Mouse (Mus musculus) heart, embryonic 10.5 days (tissue): ENCODE data around the gene P2rx3. TPM values are rescaled to one million over a fixed set of nuclear protein-coding genes. Genes with fewer than 3 reads are reported as not detected.
A peak's percentile ranks its signal among the peaks of the same experiment; 100 is the strongest.

Experiments
- DNase-seq: peaks from one replicate; pipeline ENCODE4 v3.0.0-alpha.2; 2017; ENCODE audit warnings: low spot score
- H3K27ac ChIP-seq: fragments of 300-500 bp; sonication (generic); 2 replicates; pipeline ENCODE4 v1.5.1; 2016; ENCODE audit warnings: mild to moderate bottlenecking
- H3K27me3 ChIP-seq: fragments of 300-500 bp; sonication (generic); 2 replicates; pipeline ENCODE4 v1.6.1; 2016; ENCODE audit warnings: mild to moderate bottlenecking; ENCODE audit not compliant: poor library complexity, insufficient read depth, severe bottlenecking
- H3K36me3 ChIP-seq: fragments of 300-500 bp; sonication (generic); 2 replicates; pipeline ENCODE4 v1.6.1; 2016; ENCODE audit warnings: mild to moderate bottlenecking, moderate library complexity
- H3K4me1 ChIP-seq: fragments of 300-500 bp; sonication (generic); 2 replicates; pipeline ENCODE4 v1.6.1; 2016; ENCODE audit warnings: mild to moderate bottlenecking
- H3K4me3 ChIP-seq: fragments of 300-500 bp; sonication (generic); 2 replicates; pipeline ENCODE4 v1.5.1; 2016; ENCODE audit warnings: mild to moderate bottlenecking, moderate library complexity
- H3K9me3 ChIP-seq: fragments of 300-500 bp; sonication (generic); 2 replicates; pipeline ENCODE4 v1.6.1; 2016; ENCODE audit warnings: mild to moderate bottlenecking, moderate library complexity
- WGBS: fragments of 180-500 bp; shearing (Covaris S2); methylation state at CpG from one replicate; pipeline ENCODE4 v1.1.7; 2016; 5-methylcytosine and 5-hydroxymethylcytosine counted together
- polyA plus RNA-seq: library from polyadenylated mRNA; unstranded; fragments of >200 nt; fragmentation: Nextera tagmentation; extraction: Ambion mirVana; gene quantifications from 2 replicates; pipeline ENCODE4 v1.2.1, GENCODE M21; 2016

The P2rx3 gene
- 1.1 and 1.6 TPM in 2 replicates for polyA plus RNA-seq

- H3K4me1 ChIP-seq, result peaks cover 16% of the 10 kb centered on the region
- no peaks in the 10 kb centered on the region for H3K9me3 ChIP-seq
- peak within 1 kb of the TSS; percentile 98 for H3K27ac ChIP-seq
- peak within 1 kb of the TSS; percentile 75 for H3K4me3 ChIP-seq
- H3K27me3 ChIP-seq, result no peaks in the 10 kb centered on the region
- DNase-seq, result peak; percentile 95
- under 1% methylated on average over 66 of the region's 66 CpGs for WGBS
- peaks cover 36% of the 10 kb centered on the region for H3K36me3 ChIP-seq
Measured at GRCm38 (mm10) chr2:85037047-85038026, at the start of gene P2rx3, which contains the start of gene Ssrp1. P2rx3 (minus strand) TSS chr2:85037462. Ssrp1 (plus strand) TSS chr2:85037234.

DNA sequence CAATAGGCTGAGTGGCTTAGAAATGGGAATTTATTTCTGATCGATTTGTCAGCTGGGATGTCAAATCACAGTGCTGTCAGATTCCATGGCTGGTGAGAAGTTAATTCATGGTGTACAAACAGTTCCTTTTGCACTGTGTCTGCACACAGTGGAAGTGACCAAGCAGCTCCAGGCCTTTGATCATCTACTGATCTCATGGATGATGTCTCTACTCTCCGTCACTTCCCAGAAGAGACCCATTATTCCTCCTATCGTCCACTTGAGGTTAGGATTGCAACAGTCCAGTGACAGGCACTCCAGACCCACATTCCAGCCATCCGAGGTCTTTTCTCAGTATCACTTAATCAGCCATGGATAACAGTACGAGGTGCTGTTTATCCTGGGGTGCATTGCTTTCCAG, 36.5 kb upstream of the P2rx3 start:
- Histone ChIP-seq H3K36me3 (peaks cover 40% of the 10 kb centered on the region), H3K4me1 (peaks cover 4% of the 10 kb centered on the region; the same call in 1 of the 2 replicates), H3K9me3 (no peaks in the 10 kb centered on the region), H3K27me3 (no peaks in the 10 kb centered on the region), H3K4me3 (no peak overlapping the region), H3K27ac (no peak overlapping the region)
- no peak for DNase-seq
- WGBS, result 62% methylated on average over 5 of the region's 5 CpGs

DNA sequence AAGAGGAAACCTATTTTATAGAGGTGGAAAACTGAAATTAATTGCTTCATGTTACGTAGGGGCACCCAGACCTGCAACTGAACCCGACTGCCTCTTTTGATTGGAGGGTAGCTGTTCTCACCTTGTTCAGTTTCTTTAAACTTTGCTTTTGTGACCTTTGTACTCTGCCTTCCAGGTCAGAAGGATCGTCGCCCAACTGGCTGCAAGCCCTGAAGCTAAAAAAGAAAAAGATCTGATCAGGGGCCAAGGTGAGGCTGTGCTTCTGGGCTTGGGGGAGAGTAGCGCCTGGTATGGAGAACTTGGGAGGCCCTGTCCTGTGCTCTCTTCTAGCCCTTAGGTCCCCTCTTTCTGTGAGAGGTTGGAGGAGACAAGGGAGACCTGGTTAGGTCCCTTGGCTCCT, 34.7 kb upstream of the P2rx3 start:
- Histone ChIP-seq H3K4me1 (peaks cover 4% of the 10 kb centered on the region; the same call in 1 of the 2 replicates), H3K27me3 (no peaks in the 10 kb centered on the region), H3K9me3 (no peaks in the 10 kb centered on the region), H3K36me3 (peaks cover 46% of the 10 kb centered on the region), H3K27ac (no peak overlapping the region), H3K4me3 (no peak overlapping the region)
- WGBS, result 88% methylated on average over 5 of the region's 5 CpGs
- DNase-seq, result no peak

DNA sequence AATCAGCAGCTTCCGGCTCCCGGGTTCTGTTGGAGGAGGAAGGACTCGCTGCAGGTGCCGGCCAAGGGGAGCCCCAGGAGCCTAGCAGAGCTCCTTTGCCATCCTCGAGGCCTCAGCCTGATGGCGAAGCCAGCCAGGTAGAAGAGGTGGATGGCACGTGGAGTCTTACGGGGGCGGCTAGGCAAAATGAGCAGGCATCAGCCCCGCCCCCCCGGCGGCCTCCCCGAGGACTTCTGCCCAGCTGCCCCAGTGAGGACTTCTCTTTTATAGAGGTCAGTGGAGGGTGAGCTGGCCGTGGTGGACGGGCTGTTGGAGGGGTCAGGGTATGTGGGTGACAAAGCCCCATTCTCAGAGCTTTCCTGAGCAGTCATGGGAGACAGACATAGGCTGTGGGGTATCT, 32.8 kb upstream of the P2rx3 start:
- H3K4me3 ChIP-seq, result no peak overlapping the region
- H3K4me1 ChIP-seq, result peaks cover 7% of the 10 kb centered on the region
- H3K9me3 ChIP-seq, result no peaks in the 10 kb centered on the region
- no peak overlapping the region for H3K27ac ChIP-seq
- WGBS, result 70% methylated on average over 15 of the region's 15 CpGs
- H3K36me3 ChIP-seq, result peaks cover 60% of the 10 kb centered on the region
- DNase-seq, result no peak
- H3K27me3 ChIP-seq, result no peaks in the 10 kb centered on the region

GRCm38 (mm10) chr2:85068626-85069025, 31.4 kb upstream of the P2rx3 start:
- 86% methylated on average over 2 of the region's 2 CpGs for WGBS
- Histone ChIP-seq H3K9me3 (no peaks in the 10 kb centered on the region), H3K4me3 (no peak overlapping the region), H3K4me1 (peaks cover 8% of the 10 kb centered on the region), H3K36me3 (peaks cover 69% of the 10 kb centered on the region), H3K27ac (no peak overlapping the region), H3K27me3 (no peaks in the 10 kb centered on the region)
- DNase-seq, result no peak

- WGBS, result 74% methylated on average over 10 of the region's 10 CpGs
Measured at GRCm38 (mm10) chr2:85067903-85068625, 30.8 kb upstream of the P2rx3 start.

GRCm38 (mm10) chr2:85066937-85067336, 29.7 kb upstream of the P2rx3 start:
- DNase-seq, result no peak
- H3K36me3 ChIP-seq, result peaks cover 71% of the 10 kb centered on the region
- WGBS, result 86% methylated on average over 5 of the region's 5 CpGs

More at GRCm38 (mm10) chr2:85067903-85068625, 30.8 kb upstream of the P2rx3 start:
- Histone ChIP-seq H3K4me1 (peaks cover 8% of the 10 kb centered on the region), H3K4me3 (no peak overlapping the region), H3K9me3 (no peaks in the 10 kb centered on the region), H3K27me3 (no peaks in the 10 kb centered on the region), H3K36me3 (peaks cover 71% of the 10 kb centered on the region), H3K27ac (no peak overlapping the region)
- DNase-seq, result no peak

GRCm38 (mm10) chr2:85065141-85065875, 28.0 kb upstream of the P2rx3 start:
- DNase-seq, result no peak
- no peak overlapping the region for H3K27ac ChIP-seq
- WGBS, result 77% methylated on average over 12 of the region's 12 CpGs
- H3K36me3 ChIP-seq, result peaks cover 62% of the 10 kb centered on the region
- H3K4me1 ChIP-seq, result peaks cover 19% of the 10 kb centered on the region
- no peak overlapping the region for H3K4me3 ChIP-seq
- no peaks in the 10 kb centered on the region for H3K9me3 ChIP-seq
- no peaks in the 10 kb centered on the region for H3K27me3 ChIP-seq

More at GRCm38 (mm10) chr2:85066937-85067336, 29.7 kb upstream of the P2rx3 start:
- Histone ChIP-seq H3K27me3 (no peaks in the 10 kb centered on the region), H3K9me3 (no peaks in the 10 kb centered on the region), H3K4me1 (peaks cover 8% of the 10 kb centered on the region), H3K4me3 (no peak overlapping the region), H3K27ac (no peak overlapping the region)

- no peak for DNase-seq
- Histone ChIP-seq H3K4me1 (peaks cover 23% of the 10 kb centered on the region), H3K9me3 (no peaks in the 10 kb centered on the region), H3K36me3 (peaks cover 86% of the 10 kb centered on the region), H3K27ac (peak overlapping the region; percentile 76), H3K4me3 (peak overlapping the region; percentile 59), H3K27me3 (no peaks in the 10 kb centered on the region)
- 21% methylated on average over 10 of the region's 10 CpGs for WGBS
Measured at GRCm38 (mm10) chr2:85061107-85061541, 23.9 kb upstream of the P2rx3 start.

DNA sequence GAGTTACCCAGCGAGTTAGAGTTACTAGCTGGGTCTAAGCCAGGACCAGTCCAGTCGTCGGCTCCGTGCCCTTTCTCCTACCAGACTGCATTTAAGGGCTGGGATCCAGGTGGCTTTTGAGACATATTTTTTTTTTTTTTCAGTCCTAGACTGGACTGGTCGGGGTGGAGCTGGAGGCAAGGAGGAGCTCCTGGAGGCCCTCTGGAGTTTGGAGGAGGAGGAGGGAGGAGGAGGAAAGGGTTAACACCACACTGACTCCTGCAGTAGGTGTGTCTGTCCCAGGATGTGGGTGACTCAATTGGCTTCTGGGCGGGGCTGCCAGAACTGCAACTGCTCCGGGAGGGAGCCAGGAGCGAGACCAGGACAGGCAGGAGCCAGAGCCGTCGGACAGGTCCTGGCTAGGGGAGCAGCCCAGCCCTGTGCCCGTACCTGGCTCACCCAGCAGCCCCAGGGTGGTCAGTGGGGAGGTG, 23.4 kb upstream of the P2rx3 start:
- H3K36me3 ChIP-seq, result peaks cover 87% of the 10 kb centered on the region
- no peaks in the 10 kb centered on the region for H3K27me3 ChIP-seq
- peaks cover 28% of the 10 kb centered on the region for H3K4me1 ChIP-seq
- peak overlapping the region; percentile 59 for H3K4me3 ChIP-seq
- no peaks in the 10 kb centered on the region for H3K9me3 ChIP-seq
- H3K27ac ChIP-seq, result peak overlapping the region; percentile 76
- no peak for DNase-seq
- WGBS, result 9% methylated on average over 11 of the region's 11 CpGs

- peaks cover 26% of the 10 kb centered on the region for H3K4me1 ChIP-seq
- no peak overlapping the region for H3K27ac ChIP-seq
- WGBS, result 89% methylated on average over 6 of the region's 6 CpGs
- DNase-seq, result no peak
- peaks cover 87% of the 10 kb centered on the region for H3K36me3 ChIP-seq
- H3K27me3 ChIP-seq, result no peaks in the 10 kb centered on the region
- H3K9me3 ChIP-seq, result no peaks in the 10 kb centered on the region
- H3K4me3 ChIP-seq, result no peak overlapping the region
Measured at GRCm38 (mm10) chr2:85059677-85060076, 22.4 kb upstream of the P2rx3 start.

GRCm38 (mm10) chr2:85056711-85057110, 19.4 kb upstream of the P2rx3 start:
- H3K9me3 ChIP-seq, result no peaks in the 10 kb centered on the region
- no peak overlapping the region for H3K4me3 ChIP-seq
- DNase-seq, result no peak
- H3K36me3 ChIP-seq, result peaks cover 85% of the 10 kb centered on the region
- H3K4me1 ChIP-seq, result peaks cover 30% of the 10 kb centered on the region
- H3K27me3 ChIP-seq, result no peaks in the 10 kb centered on the region
- H3K27ac ChIP-seq, result no peak overlapping the region
- WGBS, result 57% methylated on average over 5 of the region's 5 CpGs
